Mouse (Mus musculus): ENCODE results near the gene Trim61. TPM values are rescaled to one million over a fixed set of nuclear protein-coding genes. Genes with fewer than 3 reads are reported as not detected.

Trim61 gene
- total and polyA plus RNA-seq, 2 experiments from 2014 or later: not detected

GRCm38 (mm10) chr8:64998806-64999365, 19.4 kb downstream of the Trim61 start:
- TF ChIP-seq CTCF (IDR thresholded peaks at IDR 0.05; ENCODE audit: low read depth): no peak
- DNase-seq (ENCODE audit: low spot score) (no peak), ATAC-seq (ENCODE audit: insufficient read depth, low read depth) (no peak)
- H3K27ac ChIP-seq (ENCODE audit: low read depth): no peak overlapping the region
- H3K4me2 ChIP-seq (ENCODE audit: low read depth, low read length): no peak overlapping the region
- no peak overlapping the region for H3K4me3 ChIP-seq (ENCODE audit: low read depth, low read length)
- H3K27me3 ChIP-seq (ENCODE audit: control insufficient read depth, insufficient read depth, low read length): no peaks in the 10 kb centered on the region
- no peaks in the 10 kb centered on the region for H3K4me1 ChIP-seq (ENCODE audit: control insufficient read depth, insufficient read depth)
- H3K9ac ChIP-seq (replicated peaks; ENCODE audit: low read depth, low read length): no peak overlapping the region
- H3K9me3 ChIP-seq (replicated peaks; ENCODE audit: control insufficient read depth, low read length): no peaks in the 10 kb centered on the region
- no peaks in the 10 kb centered on the region for H3K36me3 ChIP-seq (replicated peaks; ENCODE audit: control insufficient read depth, insufficient read depth, low read length)
- WGBS: 77% methylated on average over 4 of the region's 4 CpGs

- TF ChIP-seq CTCF (IDR thresholded peaks at IDR 0.05; ENCODE audit: low read depth) (no peak), EP300 (IDR thresholded peaks at IDR 0.05; ENCODE audit: low read depth) (no peak)
- no peaks in the 10 kb centered on the region for H3K36me3 ChIP-seq (replicated peaks; ENCODE audit: control insufficient read depth, insufficient read depth, low read length)
- no peak within 1 kb of the TSS for H3K27ac ChIP-seq (ENCODE audit: low read depth)
- no peaks in the 10 kb centered on the region for H3K27me3 ChIP-seq (ENCODE audit: control insufficient read depth, insufficient read depth, low read length)
- no peak within 1 kb of the TSS for H3K4me3 ChIP-seq (ENCODE audit: low read depth, low read length)
- 84% methylated on average over 4 of the region's 4 CpGs for WGBS
- no peaks in the 10 kb centered on the region for H3K4me1 ChIP-seq (ENCODE audit: control insufficient read depth, insufficient read depth)
- ATAC-seq (ENCODE audit: insufficient read depth, low read depth) (no peak), DNase-seq (ENCODE audit: low spot score) (no peak)
- no peak within 1 kb of the TSS for H3K4me2 ChIP-seq (ENCODE audit: low read depth, low read length)
- no peak within 1 kb of the TSS for H3K9ac ChIP-seq (replicated peaks; ENCODE audit: low read depth, low read length)
- H3K9me3 ChIP-seq (replicated peaks; ENCODE audit: control insufficient read depth, low read length): peaks cover 3% of the 10 kb centered on the region; the same call in 1 of the 2 replicates
These were observed 30.6 kb downstream of the Trim61 start, which contains the start of gene Trim75 for GRCm38 (mm10) chr8:64987731-64988130. Gene Trim75, minus strand, starts transcription at chr8:64987831.

GRCm38 (mm10) chr8:64983150-64983897, 35.0 kb downstream of the Trim61 start:
- H3K9ac ChIP-seq (replicated peaks; ENCODE audit: low read depth, low read length): no peak overlapping the region
- ATAC-seq (ENCODE audit: insufficient read depth, low read depth) (no peak), DNase-seq (ENCODE audit: low spot score) (no peak)
- no peak overlapping the region for H3K27ac ChIP-seq (ENCODE audit: low read depth)
- H3K27me3 ChIP-seq (ENCODE audit: control insufficient read depth, insufficient read depth, low read length): no peaks in the 10 kb centered on the region
- TF ChIP-seq EP300 (IDR thresholded peaks at IDR 0.05; ENCODE audit: low read depth) (no peak), CTCF (IDR thresholded peaks at IDR 0.05; ENCODE audit: low read depth) (no peak)
- no peaks in the 10 kb centered on the region for H3K4me1 ChIP-seq (ENCODE audit: control insufficient read depth, insufficient read depth)
- 64% methylated on average over 20 of the region's 20 CpGs for WGBS
- H3K9me3 ChIP-seq (replicated peaks; ENCODE audit: control insufficient read depth, low read length): no peaks in the 10 kb centered on the region
- H3K4me2 ChIP-seq (ENCODE audit: low read depth, low read length): no peak overlapping the region
- no peaks in the 10 kb centered on the region for H3K36me3 ChIP-seq (replicated peaks; ENCODE audit: control insufficient read depth, insufficient read depth, low read length)
- H3K4me3 ChIP-seq (ENCODE audit: low read depth, low read length): no peak overlapping the region

Other genes with a start within 250 kb of the Trim61 start
- gene Klhl2, start 168.5 kb downstream of the Trim61 start, total RNA-seq (2014; rRNA removed; ENCODE audit: low replicate concordance): 10.0 and 10.5 TPM in 2 replicates
- gene Klhl2, start 168.5 kb downstream of the Trim61 start, polyA plus RNA-seq (2015; fragmentation: Nextera tagmentation; extraction: Ambion mirVana): 5.8 and 6.0 TPM in 2 replicates
- gene Tmem192, start 71.3 kb downstream of the Trim61 start, total RNA-seq (2014; rRNA removed; ENCODE audit: low replicate concordance): 14.3 and 97.7 TPM in 2 replicates
- gene Tmem192, start 71.3 kb downstream of the Trim61 start, polyA plus RNA-seq (2015; fragmentation: Nextera tagmentation; extraction: Ambion mirVana): 37.2 TPM in 2 replicates
- gene Trim75, start 30.7 kb downstream of the Trim61 start, total RNA-seq (2014; rRNA removed; ENCODE audit: low replicate concordance): not detected in 2 replicates
- not detected in 2 replicates for gene Trim75, start 30.7 kb downstream of the Trim61 start, polyA plus RNA-seq (2015; fragmentation: Nextera tagmentation; extraction: Ambion mirVana)
- not detected in 2 replicates for gene Trim60, start 61 bp upstream of the Trim61 start, total RNA-seq (2014; rRNA removed; ENCODE audit: low replicate concordance)
- not detected in 2 replicates for gene Trim60, start 61 bp upstream of the Trim61 start, polyA plus RNA-seq (2015; fragmentation: Nextera tagmentation; extraction: Ambion mirVana)
- 2.7 TPM in 1 of 2 replicates, not detected in the other for gene Apela, start 18.8 kb upstream of the Trim61 start, total RNA-seq (2014; rRNA removed; ENCODE audit: low replicate concordance)
- 2.6 and 3.3 TPM in 2 replicates for gene Apela, start 18.8 kb upstream of the Trim61 start, polyA plus RNA-seq (2015; fragmentation: Nextera tagmentation; extraction: Ambion mirVana)
- gene Gm10663, start 56.5 kb upstream of the Trim61 start, total RNA-seq (2014; rRNA removed; ENCODE audit: low replicate concordance): not detected in 2 replicates
- gene Gm10663, start 56.5 kb upstream of the Trim61 start, polyA plus RNA-seq (2015; fragmentation: Nextera tagmentation; extraction: Ambion mirVana): not detected in 2 replicates
- not detected in 2 replicates for gene BC030870, start 111.0 kb upstream of the Trim61 start, total RNA-seq (2014; rRNA removed; ENCODE audit: low replicate concordance)
- gene BC030870, start 111.0 kb upstream of the Trim61 start, polyA plus RNA-seq (2015; fragmentation: Nextera tagmentation; extraction: Ambion mirVana): 0.18 TPM in 1 of 2 replicates, not detected in the other

Measured in heart, postnatal 0 days (tissue).